Mouse (Mus musculus) MEL (cell line): ENCODE measurements around the gene Filip1l. TPM values are rescaled to one million over a fixed set of nuclear protein-coding genes. Genes with fewer than 3 reads are reported as not detected.

ENCODE experiments used
- DNase-seq: peaks from one replicate; pipeline ENCODE4 v3.0.0; 2011; ENCODE audit warnings: low read depth, low spot score
- H3K27ac ChIP-seq: 2 replicates; pipeline ENCODE4 v1.5.1; 2012; ENCODE audit warnings: low read depth, mild to moderate bottlenecking, control low read depth, low read length, moderate library complexity; ENCODE audit not compliant: control insufficient read depth
- H3K27me3 ChIP-seq, 2 experiments: fragments of 150-350 bp in 1 of 2; sonication (generic) in 1 of 2; 2 replicates each; pipeline ENCODE4 v1.6.1; 2012; ENCODE audit warnings: low read length in 2 of 2, mild to moderate bottlenecking in 2 of 2, improper control_type of control experiment in 1 of 2, moderate library complexity in 1 of 2; ENCODE audit not compliant: insufficient read depth in 2 of 2, control insufficient read depth in 1 of 2
- H3K36me3 ChIP-seq, 2 experiments: 2 replicates each; pipeline ENCODE4 v1.6.1; 2012 to 2014; ENCODE audit warnings: low read length in 2 of 2, improper control_type of control experiment in 1 of 2, inconsistent platforms in 1 of 2, mild to moderate bottlenecking in 1 of 2; ENCODE audit not compliant: insufficient read depth in 2 of 2, control insufficient read depth in 1 of 2
- H3K4me1 ChIP-seq, 2 experiments: fragments of 150-350 bp in 1 of 2; sonication (generic) in 1 of 2; 2 replicates each; pipeline ENCODE4 v1.6.1; 2012; ENCODE audit warnings: low read length in 2 of 2, improper control_type of control experiment in 1 of 2, mild to moderate bottlenecking in 1 of 2; ENCODE audit not compliant: insufficient read depth in 2 of 2, control insufficient read depth in 1 of 2
- H3K4me3 ChIP-seq, 2 experiments: fragments of 150-350 bp in 1 of 2; sonication (generic) in 1 of 2; 2 replicates each; pipeline ENCODE4 v1.5.1; 2012; ENCODE audit warnings: low read depth in 2 of 2, low read length in 2 of 2, mild to moderate bottlenecking in 2 of 2, moderate library complexity in 2 of 2, control low read depth in 1 of 2, improper control_type of control experiment in 1 of 2; ENCODE audit not compliant: control insufficient read depth in 1 of 2, insufficient read depth in 1 of 2
- H3K79me2 ChIP-seq: 2 replicates; pipeline ENCODE4 v1.6.1; 2012; ENCODE audit warnings: mild to moderate bottlenecking, low read length, moderate library complexity; ENCODE audit not compliant: control insufficient read depth, poor library complexity, insufficient read depth
- H3K9ac ChIP-seq: 2 replicates; pipeline ENCODE4 v1.6.1; 2012; ENCODE audit warnings: low read depth, mild to moderate bottlenecking, control low read depth, low read length, moderate library complexity; ENCODE audit not compliant: control insufficient read depth, poor library complexity, severe bottlenecking
- H3K9me3 ChIP-seq: fragments of 150-350 bp; sonication (generic); replicated peaks from 2 replicates; pipeline ENCODE4 v1.6.1; 2012; ENCODE audit warnings: mild to moderate bottlenecking, low read length, improper control_type of control experiment, moderate library complexity; ENCODE audit not compliant: insufficient read depth
- CHD1 ChIP-seq: IDR thresholded peaks from 2 replicates; pipeline ENCODE4 v1.6.1; 2012; ENCODE audit warnings: low read depth, mild to moderate bottlenecking, inconsistent platforms, low read length, improper control_type of control experiment
- CHD2 ChIP-seq: IDR thresholded peaks from 2 replicates; pipeline ENCODE4 v1.6.1; 2011; ENCODE audit warnings: low read length, improper control_type of control experiment
- ELF1 ChIP-seq: IDR thresholded peaks from 2 replicates; pipeline ENCODE4 v1.6.1; 2014; ENCODE audit warnings: low read depth, mild to moderate bottlenecking, inconsistent platforms, low read length, improper control_type of control experiment, moderate library complexity
- GABPA ChIP-seq: IDR thresholded peaks from 2 replicates; pipeline ENCODE4 v1.6.1; 2012; ENCODE audit warnings: low read depth, mild to moderate bottlenecking, inconsistent platforms, low read length, improper control_type of control experiment, moderate library complexity
- GATA1 ChIP-seq: IDR thresholded peaks from 2 replicates; pipeline ENCODE4 v1.6.1; 2011; ENCODE audit warnings: low read depth, low read length, improper control_type of control experiment
- JUND ChIP-seq: IDR thresholded peaks from 2 replicates; pipeline ENCODE4 v1.6.1; 2011; ENCODE audit warnings: low read depth, mild to moderate bottlenecking, improper control_type of control experiment, low read length
- KAT2A ChIP-seq: conservative IDR thresholded peaks from 2 replicates; pipeline ENCODE4 v1.6.1; 2012; ENCODE audit warnings: low read depth, low read length, improper control_type of control experiment, inconsistent platforms
- MAFK ChIP-seq: IDR thresholded peaks from 2 replicates; pipeline ENCODE4 v1.6.1; 2011; ENCODE audit warnings: low read depth, mild to moderate bottlenecking, low read length, improper control_type of control experiment, borderline replicate concordance
- MAX ChIP-seq: IDR thresholded peaks from 2 replicates; pipeline ENCODE4 v1.6.1; 2011; ENCODE audit warnings: low read length, improper control_type of control experiment
- MAZ ChIP-seq: IDR thresholded peaks from 2 replicates; pipeline ENCODE4 v1.6.1; 2012; ENCODE audit warnings: low read depth, mild to moderate bottlenecking, inconsistent platforms, low read length, improper control_type of control experiment
- MXI1 ChIP-seq: IDR thresholded peaks from 2 replicates; pipeline ENCODE4 v1.6.1; 2011; ENCODE audit warnings: mild to moderate bottlenecking, low read depth, low read length, improper control_type of control experiment
- NELFE ChIP-seq: IDR thresholded peaks from 2 replicates; pipeline ENCODE4 v1.6.1; 2011; ENCODE audit warnings: low read depth, low read length, improper control_type of control experiment
- NRF1 ChIP-seq: IDR thresholded peaks from 2 replicates; pipeline ENCODE4 v1.6.1; 2014; ENCODE audit warnings: low read depth, mild to moderate bottlenecking, inconsistent platforms, low read length, improper control_type of control experiment, moderate library complexity; ENCODE audit not compliant: poor library complexity, insufficient read depth, severe bottlenecking
- POLR2A ChIP-seq, 2 experiments: IDR thresholded peaks; 2 replicates each; pipeline ENCODE4 v1.6.1; 2011 to 2012; ENCODE audit warnings: low read length in 2 of 2, mild to moderate bottlenecking in 2 of 2, control low read depth in 1 of 2, improper control_type of control experiment in 1 of 2, low read depth in 1 of 2, moderate library complexity in 1 of 2; ENCODE audit not compliant: control insufficient read depth in 1 of 2, insufficient read depth in 1 of 2, poor library complexity in 1 of 2
- POLR2AphosphoS2 ChIP-seq: IDR thresholded peaks from 2 replicates; pipeline ENCODE4 v1.6.1; 2011; ENCODE audit warnings: low read length, improper control_type of control experiment
- POLR2AphosphoS5 ChIP-seq: IDR thresholded peaks from 2 replicates; pipeline ENCODE4 v1.6.1; 2012; ENCODE audit warnings: low read depth, borderline replicate concordance, mild to moderate bottlenecking, inconsistent platforms, low read length, moderate library complexity, mixed read lengths
- SMC3 ChIP-seq: IDR thresholded peaks from 2 replicates; pipeline ENCODE4 v1.6.1; 2011; ENCODE audit warnings: low read depth, low read length, improper control_type of control experiment
- TAL1 ChIP-seq: IDR thresholded peaks from 2 replicates; pipeline ENCODE4 v1.6.1; 2012; ENCODE audit warnings: mild to moderate bottlenecking, inconsistent platforms, low read length, moderate library complexity, mixed read lengths
- TBP ChIP-seq: IDR thresholded peaks from 2 replicates; pipeline ENCODE4 v1.8.0; 2011; ENCODE audit warnings: low read depth, low read length, improper control_type of control experiment
- UBTF ChIP-seq: IDR thresholded peaks from 2 replicates; pipeline ENCODE4 v1.6.1; 2012; ENCODE audit warnings: low read depth, mild to moderate bottlenecking, inconsistent platforms, low read length, improper control_type of control experiment, moderate library complexity, borderline replicate concordance; ENCODE audit not compliant: insufficient read depth
- USF1 ChIP-seq: IDR thresholded peaks from 2 replicates; pipeline ENCODE4 v1.6.1; 2014; ENCODE audit warnings: low read depth, mild to moderate bottlenecking, inconsistent platforms, low read length, improper control_type of control experiment, moderate library complexity
- ZC3H11A ChIP-seq: IDR thresholded peaks from 2 replicates; pipeline ENCODE4 v1.6.1; 2012; ENCODE audit warnings: low read depth, mild to moderate bottlenecking, inconsistent platforms, low read length, improper control_type of control experiment
- ZKSCAN1 ChIP-seq: IDR thresholded peaks from 2 replicates; pipeline ENCODE4 v1.6.1; 2012; ENCODE audit warnings: low read depth, mild to moderate bottlenecking, inconsistent platforms, low read length, improper control_type of control experiment, moderate library complexity
- ZNF384 ChIP-seq: IDR thresholded peaks from 2 replicates; pipeline ENCODE4 v1.6.1; 2012; ENCODE audit warnings: low read depth, mild to moderate bottlenecking, inconsistent platforms, low read length, improper control_type of control experiment
- polyA plus RNA-seq, 2 experiments: library from polyadenylated mRNA; stranded (reverse) in 1 of 2; unstranded in 1 of 2; fragments of >175 nt in 1 of 2; fragments of >200 nt in 1 of 2; gene quantifications; 2 replicates each; pipeline versions ENCODE4 v1.2.1 to v1.2.4; 2012; ENCODE audit warnings: low replicate concordance in 2 of 2, low read depth in 1 of 2; ENCODE audit not compliant: insufficient read length in 2 of 2, insufficient read depth in 1 of 2, missing spikeins in 1 of 2
- total RNA-seq: library from RNA; depleted of rRNA; stranded (reverse); fragments of 300-350 nt; gene quantifications from 2 replicates; pipeline ENCODE4 v1.2.3, GENCODE M21; 2012

Gene Filip1l
- total and polyA plus RNA-seq, 3 experiments = 0.27 to 1.8 TPM; not detected in 1

GRCm38 (mm10) chr16:57568648-57569404, 215.9 kb downstream of the Filip1l start:
- H3K36me3 ChIP-seq = peaks cover 0 to 6% of the 10 kb centered on the region in 2 experiments; a peak in 2 of 4 replicates
- H3K79me2 ChIP-seq = peaks cover 11% of the 10 kb centered on the region; the same call in 1 of the 2 replicates
- H3K9ac ChIP-seq = no peak overlapping the region
- DNase-seq = peak; percentile 45
- TF ChIP-seq TBP = no peak
- TF ChIP-seq GATA1 = peak; percentile 58
- H3K27me3 ChIP-seq = no peaks in the 10 kb centered on the region
- H3K4me1 ChIP-seq = peaks cover 3% of the 10 kb centered on the region in 2 experiments; a peak in 2 of 4 replicates
- H3K27ac ChIP-seq = no peak overlapping the region
- no peak overlapping the region for H3K4me3 ChIP-seq
- no peaks in the 10 kb centered on the region for H3K9me3 ChIP-seq

DNA sequence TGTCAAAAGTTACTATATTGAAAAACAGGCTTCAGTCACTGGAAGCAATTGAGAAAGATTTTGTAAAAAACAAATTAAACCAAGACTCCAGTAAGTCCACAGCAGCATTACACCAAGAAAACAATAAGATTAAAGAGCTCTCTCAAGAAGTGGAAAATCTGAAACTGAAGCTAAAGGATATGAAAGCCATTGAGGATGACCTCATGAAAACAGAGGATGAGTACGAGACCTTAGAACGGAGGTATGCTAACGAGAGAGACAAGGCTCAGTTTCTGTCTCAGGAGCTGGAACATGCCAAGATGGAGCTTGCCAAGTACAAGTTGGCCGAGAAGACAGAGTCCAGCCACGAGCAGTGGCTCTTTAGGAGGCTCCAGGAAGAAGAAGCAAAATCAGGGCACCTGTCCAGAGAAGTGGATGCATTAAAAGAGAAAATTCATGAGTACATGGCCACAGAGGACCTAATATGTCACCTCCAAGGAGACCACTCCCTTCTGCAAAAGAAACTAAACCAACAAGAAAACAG, 218.0 kb downstream of the Filip1l start:
- H3K27me3 ChIP-seq = no peaks in the 10 kb centered on the region
- H3K79me2 ChIP-seq = peaks cover 11% of the 10 kb centered on the region; the same call in 1 of the 2 replicates
- H3K4me3 ChIP-seq = no peak overlapping the region
- no peaks in the 10 kb centered on the region for H3K9me3 ChIP-seq
- H3K36me3 ChIP-seq = peaks cover 0 to 6% of the 10 kb centered on the region in 2 experiments; a peak in 2 of 4 replicates
- no peak overlapping the region for H3K27ac ChIP-seq
- H3K9ac ChIP-seq = no peak overlapping the region
- no peak for DNase-seq
- no peak for TF ChIP-seq ZC3H11A
- no peak for TF ChIP-seq POLR2AphosphoS2
- no peak for TF ChIP-seq TBP
- no peak for TF ChIP-seq KAT2A
- TF ChIP-seq GATA1 = no peak
- no peak for TF ChIP-seq POLR2AphosphoS5
- TF ChIP-seq POLR2A (IDR thresholded peaks at IDR 0.05; ENCODE audit: control insufficient read depth in 1 of 2, insufficient read depth in 1 of 2, low read depth in 1 of 2, low read length in 2 of 2, poor library complexity in 1 of 2) = no peak
- TF ChIP-seq JUND = no peak
- TF ChIP-seq MAX = no peak
- no peak for TF ChIP-seq SMC3
- no peak for TF ChIP-seq MAFK
- no peak for TF ChIP-seq CHD2
- no peak for TF ChIP-seq TAL1
- peaks cover 3% of the 10 kb centered on the region in 2 experiments; a peak in 2 of 4 replicates for H3K4me1 ChIP-seq

DNA sequence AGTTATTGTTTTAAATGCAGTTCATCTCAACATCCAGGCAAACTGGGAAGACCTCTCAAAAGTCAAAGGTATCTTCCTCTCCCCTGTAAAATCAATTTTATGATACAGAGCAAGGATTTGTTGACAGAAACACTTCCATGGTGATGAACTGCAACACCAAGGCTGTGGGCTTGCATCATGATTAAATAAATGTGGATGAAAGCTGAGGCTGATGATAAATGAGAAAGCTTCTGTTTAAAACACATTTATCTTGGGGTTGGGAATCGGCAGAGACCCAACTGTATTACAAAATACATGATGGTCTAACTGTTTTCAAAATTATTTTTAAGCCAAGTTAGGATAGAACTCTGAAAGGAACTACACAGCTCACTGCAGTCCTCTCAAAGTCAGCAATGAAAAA, 220.9 kb downstream of the Filip1l start:
- no peak overlapping the region for H3K9ac ChIP-seq
- no peaks in the 10 kb centered on the region for H3K9me3 ChIP-seq
- no peak overlapping the region for H3K27ac ChIP-seq
- DNase-seq = no peak
- peaks cover 12% of the 10 kb centered on the region for H3K79me2 ChIP-seq
- peaks cover 2 to 3% of the 10 kb centered on the region in 2 experiments; a peak in 2 of 4 replicates for H3K4me1 ChIP-seq
- no peak overlapping the region for H3K4me3 ChIP-seq
- H3K27me3 ChIP-seq = no peaks in the 10 kb centered on the region
- peaks cover 0 to 4% of the 10 kb centered on the region in 2 experiments; a peak in 2 of 4 replicates for H3K36me3 ChIP-seq
- TF ChIP-seq GABPA = no peak
- TF ChIP-seq ELF1 = no peak
- TF ChIP-seq POLR2AphosphoS5 = no peak
- TF ChIP-seq MAZ = no peak
- TF ChIP-seq MXI1 = no peak
- no peak for TF ChIP-seq SMC3
- TF ChIP-seq NELFE = no peak
- TF ChIP-seq ZKSCAN1 = no peak
- no peak for TF ChIP-seq ZNF384
- no peak for TF ChIP-seq GATA1
- no peak for TF ChIP-seq KAT2A
- TF ChIP-seq CHD2 = no peak
- no peak for TF ChIP-seq CHD1
- no peak for TF ChIP-seq USF1
- TF ChIP-seq NRF1 = no peak
- no peak for TF ChIP-seq UBTF
